Mouse (Mus musculus) layer of hippocampus, adult 8-10 months (tissue): ENCODE data around the gene Ppfia3. TPM values are rescaled to one million over a fixed set of nuclear protein-coding genes. Genes with fewer than 3 reads are reported as not detected.
A peak's percentile ranks its signal among the peaks of the same experiment; 100 is the strongest.
"Not testable (repeated sequence)": the region's sequence is repeated elsewhere in the genome, so short reads cannot be mapped to it uniquely, and the experiment has no call there.

ENCODE experiments used
- DNase-seq, 2 experiments: peaks; one replicate each; pipeline ENCODE4 v3.0.0; 2022; ENCODE audit warnings: low spot score in 2 of 2
- total RNA-seq, 4 experiments: library from RNA; stranded (reverse); gene quantifications; 2 replicates each; pipeline ENCODE4 v1.2.4; 2022

Gene Ppfia3
- total RNA-seq, 4 experiments from 2014 or later = 123 to 143 (median 133) TPM

- no peak for DNase-seq
Observed at GRCm38 (mm10) chr7:45395129-45395541, 28.3 kb upstream of the Ppfia3 start.

GRCm38 (mm10) chr7:45386077-45386476 lies 19.3 kb upstream of the Ppfia3 start:
- no peak for DNase-seq

GRCm38 (mm10) chr7:45376057-45376456 lies 9.2 kb upstream of the Ppfia3 start:
- DNase-seq = no peak

GRCm38 (mm10) chr7:45374620-45375019 lies 7.8 kb upstream of the Ppfia3 start:
- DNase-seq = no peak

GRCm38 (mm10) chr7:45372371-45372770 lies 5.6 kb upstream of the Ppfia3 start:
- DNase-seq = no peak

- peak; percentile 90 to 93 for DNase-seq
Observed at GRCm38 (mm10) chr7:45370475-45371311, 3.9 kb upstream of the Ppfia3 start, which contains the start of gene Lin7b. Gene Lin7b, minus strand, starts transcription at chr7:45370583.

- no peak for DNase-seq
Observed at GRCm38 (mm10) chr7:45369836-45370474, 3.1 kb upstream of the Ppfia3 start.

GRCm38 (mm10) chr7:45369022-45369745 lies 2.4 kb upstream of the Ppfia3 start:
- DNase-seq = no peak

GRCm38 (mm10) chr7:45368178-45368577 lies 1.4 kb upstream of the Ppfia3 start:
- no peak for DNase-seq

GRCm38 (mm10) chr7:45367020-45367880 lies 431 bp upstream of the Ppfia3 start:
- DNase-seq = peak; percentile 97 to 99

- no peak for DNase-seq
Observed at GRCm38 (mm10) chr7:45365742-45366651, 822 bp downstream of the Ppfia3 start.

- no peak for DNase-seq
Observed at GRCm38 (mm10) chr7:45363983-45364382, 2.8 kb downstream of the Ppfia3 start.

- DNase-seq = no peak
Observed at GRCm38 (mm10) chr7:45362801-45363200, 4.0 kb downstream of the Ppfia3 start.

- peak; percentile 82 for DNase-seq
Observed at GRCm38 (mm10) chr7:45361243-45361804, 5.5 kb downstream of the Ppfia3 start.

- DNase-seq = no peak
Observed at GRCm38 (mm10) chr7:45360404-45361125, 6.3 kb downstream of the Ppfia3 start.

GRCm38 (mm10) chr7:45359081-45359480 lies 7.7 kb downstream of the Ppfia3 start:
- not testable (repeated sequence) for DNase-seq

- DNase-seq = no peak
Observed at GRCm38 (mm10) chr7:45356087-45356486, 10.7 kb downstream of the Ppfia3 start.

- no peak for DNase-seq
Observed at GRCm38 (mm10) chr7:45355318-45356020, 11.3 kb downstream of the Ppfia3 start.
